8 mouse cellular contexts compared by ENCODE assay signal in genomic region chr17:31915756-31916460, GRCm38 (mm10).
DNase-seq lines count a peak whose midpoint lies in the region; ATAC-seq and TF ChIP-seq lines count a peak whose summit lies in the region.

No protein-coding gene starts in this region.

- H3K9me3 ChIP-seq in midbrain, embryonic 10.5 days (replicated peaks) = no peaks in the 10 kb centered on the region
- H3K9me3 ChIP-seq in midbrain, postnatal 0 days (ENCODE audit: low read length) = no peaks in the 10 kb centered on the region
- H3K9me3 ChIP-seq in limb, embryonic 13.5 days = no peaks in the 10 kb centered on the region
- H3K9me3 ChIP-seq in forebrain, embryonic 13.5 days (replicated peaks) = no peaks in the 10 kb centered on the region

- H3K27ac ChIP-seq in midbrain, embryonic 10.5 days (replicated peaks) = peak overlapping the region; percentile 23; the same call in 1 of the 2 replicates
- no peak overlapping the region for H3K27ac ChIP-seq in midbrain, postnatal 0 days (ENCODE audit: low read depth, low read length)
- peak overlapping the region; percentile 28; the same call in 1 of the 2 replicates for H3K27ac ChIP-seq in limb, embryonic 13.5 days
- no peak overlapping the region for H3K27ac ChIP-seq in forebrain, embryonic 13.5 days

- TF ChIP-seq CTCF in midbrain, postnatal 0 days (IDR thresholded peaks at IDR 0.05) = no peak

- peaks cover 27% of the 10 kb centered on the region for H3K4me1 ChIP-seq in midbrain, embryonic 10.5 days
- H3K4me1 ChIP-seq in midbrain, postnatal 0 days (ENCODE audit: insufficient read depth, low read length) = no peaks in the 10 kb centered on the region
- peaks cover 33% of the 10 kb centered on the region for H3K4me1 ChIP-seq in limb, embryonic 13.5 days
- H3K4me1 ChIP-seq in forebrain, embryonic 13.5 days = peaks cover 14% of the 10 kb centered on the region

- ATAC-seq in midbrain, postnatal 0 days (ENCODE audit: low FRiP score) = no peak
- 0 out of 2 replicates have a peak, but pooled peaks have one; percentile 55 for ATAC-seq in limb, embryonic 13.5 days (ENCODE audit: low FRiP score, low read depth)
- no peak for ATAC-seq in forebrain, embryonic 13.5 days

- H3K9ac ChIP-seq in midbrain, postnatal 0 days (replicated peaks; ENCODE audit: low read length, poor library complexity, severe bottlenecking) = no peak overlapping the region
- H3K9ac ChIP-seq in limb, embryonic 13.5 days = no peak overlapping the region
- no peak overlapping the region for H3K9ac ChIP-seq in forebrain, embryonic 13.5 days

- H3K4me2 ChIP-seq in midbrain, postnatal 0 days (ENCODE audit: low read depth, low read length, poor library complexity, severe bottlenecking) = no peak overlapping the region
- no peak overlapping the region for H3K4me2 ChIP-seq in limb, embryonic 13.5 days (replicated peaks)
- no peak overlapping the region for H3K4me2 ChIP-seq in forebrain, embryonic 13.5 days

- H3K4me3 ChIP-seq in midbrain, embryonic 10.5 days = no peak overlapping the region
- H3K4me3 ChIP-seq in midbrain, postnatal 0 days (ENCODE audit: low read depth, low read length) = no peak overlapping the region
- H3K4me3 ChIP-seq in limb, embryonic 13.5 days = no peak overlapping the region
- no peak overlapping the region for H3K4me3 ChIP-seq in forebrain, embryonic 13.5 days

- WGBS in midbrain, embryonic 10.5 days = 87% methylated on average over 18 of the region's 18 CpGs
- WGBS in midbrain, postnatal 0 days = 90% methylated on average over 18 of the region's 18 CpGs
- 55% methylated on average over 18 of the region's 18 CpGs for WGBS in limb, embryonic 13.5 days
- 86% methylated on average over 18 of the region's 18 CpGs for WGBS in forebrain, embryonic 13.5 days

- no peaks in the 10 kb centered on the region for H3K27me3 ChIP-seq in midbrain, embryonic 10.5 days (ENCODE audit: low read depth, poor library complexity, severe bottlenecking)
- H3K27me3 ChIP-seq in midbrain, postnatal 0 days (ENCODE audit: insufficient read depth, low read length) = no peaks in the 10 kb centered on the region
- no peaks in the 10 kb centered on the region for H3K27me3 ChIP-seq in limb, embryonic 13.5 days
- H3K27me3 ChIP-seq in forebrain, embryonic 13.5 days = no peaks in the 10 kb centered on the region

- DNase-seq in adrenal gland, postnatal 14 days = peak; percentile 36
- DNase-seq in adrenal gland, adult 18-20 months (ENCODE audit: low spot score in 2 of 2) = no peak
- no peak for DNase-seq in midbrain, embryonic 10.5 days (ENCODE audit: low spot score)
- DNase-seq in midbrain, postnatal 0 days (ENCODE audit: low spot score) = no peak
- DNase-seq in skeletal muscle tissue, adult 2 months (ENCODE audit: low read depth, low spot score) = peak; percentile 95
- DNase-seq in frontal cortex, postnatal 10 days (ENCODE audit: low spot score in 2 of 2) = no peak

- no peaks in the 10 kb centered on the region for H3K36me3 ChIP-seq in midbrain, embryonic 10.5 days
- H3K36me3 ChIP-seq in midbrain, postnatal 0 days (ENCODE audit: insufficient read depth, low read length) = no peaks in the 10 kb centered on the region
- H3K36me3 ChIP-seq in limb, embryonic 13.5 days = no peaks in the 10 kb centered on the region
- no peaks in the 10 kb centered on the region for H3K36me3 ChIP-seq in forebrain, embryonic 13.5 days (ENCODE audit: poor library complexity, severe bottlenecking)

Comparison
In these comparisons a context has a peak if more than half of its experiments do, and no peak if none do; other contexts are left out.
1. DNase-seq: peak in adrenal gland, postnatal 14 days (single experiment) and skeletal muscle tissue, adult 2 months (single experiment); none in adrenal gland, adult 18-20 months (0 of 2), midbrain, embryonic 10.5 days (single experiment), midbrain, postnatal 0 days (single experiment) and frontal cortex, postnatal 10 days (0 of 2).
2. H3K27ac ChIP-seq: peak in midbrain, embryonic 10.5 days (single experiment) and limb, embryonic 13.5 days (single experiment); none in midbrain, postnatal 0 days (single experiment) and forebrain, embryonic 13.5 days (single experiment).